Mouse (Mus musculus) heart, embryonic 12.5 days (tissue): Measurements from ENCODE around the gene Ncoa1. TPM values are rescaled to one million over a fixed set of nuclear protein-coding genes. Genes with fewer than 3 reads are reported as not detected.

ENCODE experiments used
- ATAC-seq: fragments of 200-750 bp; cut with Nextera tagmentation; 2 replicates; pipeline ENCODE4 v1.8.0; 2017; ENCODE audit warnings: moderate TSS enrichment, moderate library complexity; ENCODE audit not compliant: insufficient number of reproducible peaks, low FRiP score
- H3K27ac ChIP-seq: fragments of 300-500 bp; sonication (generic); 2 replicates; pipeline ENCODE4 v1.5.1; 2016; ENCODE audit warnings: mild to moderate bottlenecking, moderate library complexity; ENCODE audit not compliant: poor library complexity, severe bottlenecking
- H3K27me3 ChIP-seq: fragments of 300-500 bp; sonication (generic); replicated peaks from 2 replicates; pipeline ENCODE4 v1.6.1; 2016; ENCODE audit warnings: mild to moderate bottlenecking, moderate library complexity
- H3K36me3 ChIP-seq: fragments of 300-500 bp; sonication (generic); 2 replicates; pipeline ENCODE4 v1.6.1; 2016; ENCODE audit warnings: mild to moderate bottlenecking, moderate library complexity
- H3K4me1 ChIP-seq: fragments of 300-500 bp; sonication (generic); replicated peaks from 2 replicates; pipeline ENCODE4 v1.6.1; 2016; ENCODE audit warnings: mild to moderate bottlenecking
- H3K4me2 ChIP-seq: fragments of 300-500 bp; sonication (generic); 2 replicates; pipeline ENCODE4 v1.6.1; 2016; ENCODE audit warnings: mild to moderate bottlenecking, moderate library complexity
- H3K4me3 ChIP-seq: fragments of 300-500 bp; sonication (generic); 2 replicates; pipeline ENCODE4 v1.5.1; 2016; ENCODE audit warnings: mild to moderate bottlenecking
- H3K9ac ChIP-seq: fragments of 300-500 bp; sonication (generic); 2 replicates; pipeline ENCODE4 v1.6.1; 2016; ENCODE audit warnings: mild to moderate bottlenecking, moderate library complexity
- H3K9me3 ChIP-seq: fragments of 300-500 bp; sonication (generic); replicated peaks from 2 replicates; pipeline ENCODE4 v1.6.1; 2016; ENCODE audit warnings: mild to moderate bottlenecking, moderate library complexity
- WGBS: fragments of 180-500 bp; shearing (Covaris S2); methylation state at CpG from one replicate; pipeline ENCODE4 v1.1.7; 2016; 5-methylcytosine and 5-hydroxymethylcytosine counted together
- polyA plus RNA-seq: library from polyadenylated mRNA; unstranded; fragments of >200 nt; fragmentation: Nextera tagmentation; extraction: Ambion mirVana; gene quantifications from 2 replicates; pipeline ENCODE4 v1.2.1, GENCODE M21; 2016

Gene Ncoa1
- polyA plus RNA-seq, result 8.3 and 8.7 TPM in 2 replicates

DNA sequence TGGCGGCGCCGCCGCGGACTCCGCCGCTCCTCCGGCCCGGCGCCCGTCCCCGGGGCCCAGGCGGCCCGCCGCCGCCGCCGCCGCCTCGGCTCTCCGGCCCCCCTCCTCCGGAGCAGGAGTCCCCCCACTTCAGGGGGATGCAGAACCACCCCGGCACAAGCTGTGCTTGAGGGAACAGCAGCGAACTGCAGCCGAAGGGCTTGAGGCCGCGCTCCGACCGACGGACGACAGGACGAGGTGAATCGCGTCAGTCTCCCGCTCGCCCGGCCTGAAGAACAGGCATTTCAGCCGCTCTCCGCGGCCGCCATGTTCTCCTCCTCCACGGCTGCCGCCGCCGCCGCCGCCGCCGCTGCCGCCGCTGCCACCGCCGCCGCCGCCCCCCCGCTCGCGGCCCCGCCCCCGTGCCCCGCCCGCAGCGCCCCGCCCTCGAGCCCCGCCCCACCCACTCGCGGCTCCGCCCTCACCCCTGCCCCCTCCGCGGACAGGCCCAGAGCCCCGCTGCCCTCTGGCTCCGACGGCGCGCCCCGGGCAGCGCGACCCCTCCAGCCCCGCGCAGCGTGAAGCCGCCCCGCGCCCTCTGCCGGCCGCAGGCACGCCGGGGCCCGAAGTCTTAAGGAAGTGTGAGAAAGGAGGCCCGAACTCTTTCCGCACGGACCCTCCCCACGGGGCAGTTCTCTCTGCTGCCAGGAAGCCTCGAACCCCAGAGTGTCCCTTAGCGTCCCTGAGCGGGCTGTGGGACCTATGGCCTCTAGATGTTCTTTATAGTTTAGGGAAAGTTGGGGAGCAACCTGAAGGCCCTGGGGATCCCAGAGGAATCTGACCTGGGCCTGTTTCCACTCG is at the start of gene Ncoa1:
Gene Ncoa1, minus strand, starts transcription at position 351 of the 840 bp plus-strand sequence.
- Histone ChIP-seq H3K9me3 (no peaks in the 10 kb centered on the region), H3K4me1 (peaks cover 22% of the 10 kb centered on the region), H3K4me3 (peak within 1 kb of the TSS; percentile 83), H3K27ac (peak within 1 kb of the TSS; percentile 84), H3K27me3 (0 out of 2 replicates have a peak, but pooled peaks cover 8% of the 10 kb centered on the region), H3K36me3 (no peaks in the 10 kb centered on the region), H3K4me2 (peak within 1 kb of the TSS; percentile 73), H3K9ac (peak within 1 kb of the TSS; percentile 89)
- 3% methylated on average over 71 of the region's 98 CpGs for whole genome bisulfite sequencing
- peak; percentile 91 for ATAC-seq

DNA sequence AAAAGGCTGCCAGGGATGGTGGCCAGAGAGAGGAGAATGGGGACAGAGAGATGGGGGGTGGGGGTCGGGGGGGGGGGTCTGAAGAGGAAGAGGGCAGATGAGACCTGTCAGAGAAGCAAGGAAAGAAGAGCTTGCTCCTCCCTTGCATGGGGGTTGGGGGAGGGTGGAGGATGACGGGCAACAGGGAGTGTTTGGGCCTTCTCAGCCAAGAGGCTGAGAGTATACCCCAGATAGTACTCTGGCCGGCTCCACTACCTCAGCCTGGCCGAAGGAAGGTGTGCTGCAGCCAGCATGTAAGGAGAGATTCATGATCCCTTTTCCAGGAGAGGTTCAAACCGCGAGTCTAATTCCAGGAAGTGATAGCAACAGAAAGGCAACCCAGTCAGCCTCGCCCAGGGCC is 47.6 kb upstream of the Ncoa1 start:
- no peak overlapping the region for H3K4me3 ChIP-seq
- H3K36me3 ChIP-seq, result no peaks in the 10 kb centered on the region
- ATAC-seq, result no peak
- WGBS, result 26% methylated on average over 7 of the region's 7 CpGs
- no peaks in the 10 kb centered on the region for H3K9me3 ChIP-seq
- H3K9ac ChIP-seq, result no peak overlapping the region
- H3K4me1 ChIP-seq, result peaks cover 22% of the 10 kb centered on the region
- H3K4me2 ChIP-seq, result no peak overlapping the region
- no peak overlapping the region for H3K27ac ChIP-seq
- no peaks in the 10 kb centered on the region for H3K27me3 ChIP-seq

GRCm38 (mm10) chr12:4523688-4524298 is 46.8 kb upstream of the Ncoa1 start:
- H3K27me3 ChIP-seq, result no peaks in the 10 kb centered on the region
- H3K4me1 ChIP-seq, result peaks cover 22% of the 10 kb centered on the region
- no peak overlapping the region for H3K27ac ChIP-seq
- H3K36me3 ChIP-seq, result no peaks in the 10 kb centered on the region
- 36% methylated on average over 9 of the region's 9 CpGs for WGBS
- no peak overlapping the region for H3K9ac ChIP-seq
- H3K4me3 ChIP-seq, result no peak overlapping the region
- peak overlapping the region; percentile 62 for H3K4me2 ChIP-seq
- no peak for ATAC-seq
- no peaks in the 10 kb centered on the region for H3K9me3 ChIP-seq

GRCm38 (mm10) chr12:4523208-4523607 is 46.2 kb upstream of the Ncoa1 start:
- 5% methylated on average over 10 of the region's 10 CpGs for WGBS
- ATAC-seq, result no peak
- peaks cover 22% of the 10 kb centered on the region for H3K4me1 ChIP-seq
- no peaks in the 10 kb centered on the region for H3K9me3 ChIP-seq
- 0 out of 2 replicates have a peak overlapping the region, but pooled peaks have one; percentile 27 for H3K4me3 ChIP-seq
- no peak overlapping the region for H3K27ac ChIP-seq
- H3K4me2 ChIP-seq, result peak overlapping the region; percentile 62
- no peaks in the 10 kb centered on the region for H3K27me3 ChIP-seq
- H3K9ac ChIP-seq, result 0 out of 2 replicates have a peak overlapping the region, but pooled peaks have one; percentile 51
- H3K36me3 ChIP-seq, result no peaks in the 10 kb centered on the region

DNA sequence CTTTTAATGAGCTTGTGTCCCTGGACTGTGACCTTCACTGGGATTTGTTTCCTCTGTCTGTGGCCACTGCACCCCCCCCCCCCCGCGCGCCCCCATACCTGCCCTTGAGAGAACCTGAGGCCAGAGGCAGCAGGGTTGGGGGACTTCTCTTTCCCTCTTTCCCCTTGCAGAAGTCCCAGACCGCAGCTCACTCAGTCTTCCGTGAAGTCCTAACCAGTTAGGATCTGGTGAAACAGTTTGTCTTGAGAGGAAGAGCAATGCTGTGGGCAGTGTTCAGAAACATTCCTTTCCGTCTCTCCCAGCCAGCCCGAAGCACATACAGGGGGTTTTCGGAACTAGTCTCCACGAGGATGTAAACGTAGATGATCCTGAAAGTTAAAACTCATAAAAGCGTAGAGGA is 42.0 kb upstream of the Ncoa1 start:
- no peak for ATAC-seq
- Histone ChIP-seq H3K36me3 (no peaks in the 10 kb centered on the region), H3K4me2 (no peak overlapping the region), H3K9me3 (no peaks in the 10 kb centered on the region), H3K9ac (no peak overlapping the region), H3K27me3 (no peaks in the 10 kb centered on the region), H3K4me3 (no peak overlapping the region), H3K27ac (no peak overlapping the region), H3K4me1 (peaks cover 7% of the 10 kb centered on the region)
- 74% methylated on average over 11 of the region's 11 CpGs for WGBS

DNA sequence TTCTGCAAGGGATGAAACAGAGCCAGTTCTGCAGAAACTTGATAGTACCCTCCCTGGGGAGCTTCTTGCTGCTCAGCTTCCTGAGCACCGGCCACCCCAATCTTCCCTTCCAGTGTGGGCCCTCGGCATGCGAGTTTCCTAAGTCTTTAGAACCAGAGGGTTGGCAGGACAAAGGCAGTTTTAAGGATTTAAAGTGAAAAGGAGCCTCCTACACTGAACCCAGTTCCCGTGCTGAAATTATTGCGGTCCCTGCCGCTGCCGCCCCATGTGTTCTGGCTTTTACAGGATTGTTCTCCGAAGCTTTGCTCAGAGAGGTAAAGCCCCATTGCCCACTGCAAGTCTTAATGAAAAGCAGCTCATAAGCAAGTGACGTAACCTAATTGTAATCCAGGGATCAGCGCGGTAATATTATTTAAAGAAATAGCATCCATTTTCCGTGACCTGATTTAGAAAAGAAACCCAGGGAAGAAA is 32.6 kb upstream of the Ncoa1 start:
- H3K27me3 ChIP-seq, result no peaks in the 10 kb centered on the region
- WGBS, result 66% methylated on average over 12 of the region's 12 CpGs
- no peaks in the 10 kb centered on the region for H3K9me3 ChIP-seq
- H3K9ac ChIP-seq, result no peak overlapping the region
- no peak for ATAC-seq
- no peaks in the 10 kb centered on the region for H3K4me1 ChIP-seq
- no peak overlapping the region for H3K4me2 ChIP-seq
- no peaks in the 10 kb centered on the region for H3K36me3 ChIP-seq
- H3K27ac ChIP-seq, result no peak overlapping the region
- no peak overlapping the region for H3K4me3 ChIP-seq

GRCm38 (mm10) chr12:4508182-4508581 is 31.2 kb upstream of the Ncoa1 start:
- Histone ChIP-seq H3K9me3 (0 out of 2 replicates have a peak, but pooled peaks cover 2% of the 10 kb centered on the region), H3K27ac (no peak overlapping the region), H3K9ac (no peak overlapping the region), H3K36me3 (no peaks in the 10 kb centered on the region), H3K4me1 (no peaks in the 10 kb centered on the region), H3K4me2 (no peak overlapping the region), H3K27me3 (no peaks in the 10 kb centered on the region), H3K4me3 (no peak overlapping the region)
- ATAC-seq, result no peak
- WGBS, result 52% methylated on average over 1 of the region's 1 CpGs

GRCm38 (mm10) chr12:4507461-4507860 is 30.5 kb upstream of the Ncoa1 start:
- ATAC-seq, result no peak
- no peak overlapping the region for H3K27ac ChIP-seq
- H3K4me2 ChIP-seq, result no peak overlapping the region
- no peaks in the 10 kb centered on the region for H3K36me3 ChIP-seq
- no peak overlapping the region for H3K9ac ChIP-seq
- H3K4me1 ChIP-seq, result no peaks in the 10 kb centered on the region
- no peak overlapping the region for H3K4me3 ChIP-seq
- H3K27me3 ChIP-seq, result no peaks in the 10 kb centered on the region
- 0 out of 2 replicates have a peak, but pooled peaks cover 2% of the 10 kb centered on the region for H3K9me3 ChIP-seq
- 31% methylated on average over 6 of the region's 6 CpGs for WGBS

- H3K4me1 ChIP-seq, result no peaks in the 10 kb centered on the region
- 0 out of 2 replicates have a peak, but pooled peaks cover 2% of the 10 kb centered on the region for H3K9me3 ChIP-seq
- H3K4me3 ChIP-seq, result no peak overlapping the region
- no peak for ATAC-seq
- 41% methylated on average over 7 of the region's 7 CpGs for WGBS
- no peak overlapping the region for H3K9ac ChIP-seq
- no peak overlapping the region for H3K27ac ChIP-seq
- H3K4me2 ChIP-seq, result no peak overlapping the region
- H3K27me3 ChIP-seq, result no peaks in the 10 kb centered on the region
- H3K36me3 ChIP-seq, result no peaks in the 10 kb centered on the region
Measured at GRCm38 (mm10) chr12:4506810-4507430, 29.9 kb upstream of the Ncoa1 start.

DNA sequence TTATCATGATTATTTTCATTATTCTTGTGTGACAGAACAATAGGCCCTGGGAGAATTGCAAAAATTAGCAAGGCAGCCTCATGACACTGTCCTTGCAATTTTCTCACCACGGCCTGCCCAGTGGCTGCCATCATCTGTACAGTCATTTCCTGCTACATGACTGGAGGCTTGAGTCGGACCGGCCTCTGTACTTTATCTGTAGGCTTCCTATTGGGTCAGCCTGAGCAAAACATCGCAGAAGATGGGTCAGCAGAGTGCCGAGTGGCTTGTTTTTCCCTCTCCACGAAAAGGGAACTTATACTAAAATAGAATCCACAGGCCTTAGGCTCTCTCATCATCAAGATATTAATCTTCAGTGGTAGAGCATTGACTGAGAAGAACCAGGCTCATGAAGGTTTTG is 28.3 kb upstream of the Ncoa1 start:
- ATAC-seq, result no peak
- WGBS, result 50% methylated on average over 6 of the region's 6 CpGs

More for the DNA sequence above, 28.3 kb upstream of the Ncoa1 start:
- H3K36me3 ChIP-seq, result no peaks in the 10 kb centered on the region
- H3K9me3 ChIP-seq, result 0 out of 2 replicates have a peak, but pooled peaks cover 2% of the 10 kb centered on the region
- H3K9ac ChIP-seq, result no peak overlapping the region
- no peaks in the 10 kb centered on the region for H3K27me3 ChIP-seq
- no peak overlapping the region for H3K4me3 ChIP-seq
- no peak overlapping the region for H3K27ac ChIP-seq
- no peaks in the 10 kb centered on the region for H3K4me1 ChIP-seq
- no peak overlapping the region for H3K4me2 ChIP-seq
